Comparison of ENCODE assay signal across 31 mouse cellular contexts in genomic region chr17:87345252-87345593, GRCm38 (mm10).
DNase-seq lines count a peak whose midpoint lies in the region; ATAC-seq and TF ChIP-seq lines count a peak whose summit lies in the region.
"Had no signal": no experiment of that assay in that cellular context is flagged by ENCODE, and none has a peak within 500 bp of the region (broad histone marks: within the 10 kb centered on the region; RNA-seq: fewer than 3 reads in every experiment).

No protein-coding gene starts in this region.

- H3K9me3 ChIP-seq in midbrain, postnatal 0 days (ENCODE audit: low read length): no peaks in the 10 kb centered on the region
- H3K9me3 ChIP-seq in midbrain, embryonic 11.5 days (ENCODE audit: control insufficient read depth, low read length): no peaks in the 10 kb centered on the region
- no peaks in the 10 kb centered on the region for H3K9me3 ChIP-seq in intestine, postnatal 0 days (ENCODE audit: control insufficient read depth)
- H3K9me3 ChIP-seq in neural tube, embryonic 15.5 days (replicated peaks): no peaks in the 10 kb centered on the region
- H3K9me3 ChIP-seq: forebrain, embryonic 13.5 days; limb, embryonic 13.5 days; lung, embryonic 15.5 days; midbrain, embryonic 12.5 days had no signal

- ATAC-seq in midbrain, postnatal 0 days (ENCODE audit: low FRiP score): 0 out of 2 replicates have a peak, but pooled peaks have one; percentile 12
- no peak for ATAC-seq in midbrain, embryonic 11.5 days (ENCODE audit: low FRiP score)
- ATAC-seq in activated CD4-positive, CD25-positive, alpha-beta regulatory T cell, adult 4 months: peak; percentile 11
- no peak for ATAC-seq in intestine, postnatal 0 days
- ATAC-seq in neural tube, embryonic 15.5 days (ENCODE audit: low FRiP score): no peak
- ATAC-seq: forebrain, embryonic 13.5 days; hindbrain, embryonic 16.5 days; intestine, embryonic 16.5 days; Patski had no signal

- no peak overlapping the region for H3K27ac ChIP-seq in midbrain, postnatal 0 days (ENCODE audit: low read depth, low read length)
- no peak overlapping the region for H3K27ac ChIP-seq in midbrain, embryonic 11.5 days (ENCODE audit: low read depth, low read length)
- no peak overlapping the region for H3K27ac ChIP-seq in intestine, postnatal 0 days (ENCODE audit: low read depth, low read length)
- no peak overlapping the region for H3K27ac ChIP-seq in neural tube, embryonic 15.5 days (replicated peaks)
- H3K27ac ChIP-seq: forebrain, embryonic 13.5 days; left cerebral cortex, adult 2 months; limb, embryonic 13.5 days; lung, embryonic 15.5 days; midbrain, embryonic 12.5 days had no signal

- WGBS in midbrain, postnatal 0 days: 45% methylated on average over 4 of the region's 4 CpGs
- WGBS in midbrain, embryonic 11.5 days: 63% methylated on average over 4 of the region's 4 CpGs
- 46% methylated on average over 4 of the region's 4 CpGs for WGBS in intestine, postnatal 0 days
- 65% methylated on average over 4 of the region's 4 CpGs for WGBS in neural tube, embryonic 15.5 days

- H3K9ac ChIP-seq in midbrain, postnatal 0 days (replicated peaks; ENCODE audit: low read length, poor library complexity, severe bottlenecking): no peak overlapping the region
- H3K9ac ChIP-seq in midbrain, embryonic 11.5 days (ENCODE audit: low read length): no peak overlapping the region
- no peak overlapping the region for H3K9ac ChIP-seq in intestine, postnatal 0 days (ENCODE audit: low read depth, low read length)
- H3K9ac ChIP-seq in neural tube, embryonic 15.5 days (replicated peaks): no peak overlapping the region
- H3K9ac ChIP-seq: forebrain, embryonic 13.5 days; heart, embryonic 12.5 days; limb, embryonic 13.5 days; lung, embryonic 15.5 days; midbrain, embryonic 12.5 days had no signal

- no peak overlapping the region for H3K4me2 ChIP-seq in midbrain, postnatal 0 days (ENCODE audit: low read depth, low read length, poor library complexity, severe bottlenecking)
- H3K4me2 ChIP-seq in midbrain, embryonic 11.5 days: no peak overlapping the region
- H3K4me2 ChIP-seq in intestine, postnatal 0 days (replicated peaks; ENCODE audit: low read depth): no peak overlapping the region
- H3K4me2 ChIP-seq in neural tube, embryonic 15.5 days: no peak overlapping the region
- H3K4me2 ChIP-seq: forebrain, embryonic 13.5 days; heart, embryonic 12.5 days; limb, embryonic 13.5 days; liver, embryonic 11.5 days; lung, embryonic 15.5 days; midbrain, embryonic 12.5 days had no signal

- no peaks in the 10 kb centered on the region for H3K27me3 ChIP-seq in midbrain, postnatal 0 days (ENCODE audit: insufficient read depth, low read length)
- no peaks in the 10 kb centered on the region for H3K27me3 ChIP-seq in midbrain, embryonic 11.5 days (ENCODE audit: control insufficient read depth, insufficient read depth, low read length)
- no peaks in the 10 kb centered on the region for H3K27me3 ChIP-seq in intestine, postnatal 0 days (replicated peaks; ENCODE audit: control insufficient read depth, insufficient read depth, low read length)
- no peaks in the 10 kb centered on the region for H3K27me3 ChIP-seq in neural tube, embryonic 15.5 days (replicated peaks)
- H3K27me3 ChIP-seq: CH12.LX; forebrain, embryonic 13.5 days; lung, embryonic 15.5 days; midbrain, embryonic 12.5 days; Patski had no signal

- H3K4me3 ChIP-seq in midbrain, postnatal 0 days (ENCODE audit: low read depth, low read length): no peak overlapping the region
- H3K4me3 ChIP-seq in midbrain, embryonic 11.5 days (ENCODE audit: low read depth, low read length): no peak overlapping the region
- no peak overlapping the region for H3K4me3 ChIP-seq in intestine, postnatal 0 days (ENCODE audit: low read depth, low read length)
- H3K4me3 ChIP-seq in neural tube, embryonic 15.5 days (replicated peaks): no peak overlapping the region
- H3K4me3 ChIP-seq: erythroblast, embryonic 14.5 days; forebrain, embryonic 13.5 days; heart, embryonic 12.5 days; left cerebral cortex, adult 2 months; limb, embryonic 13.5 days; lung, embryonic 15.5 days; midbrain, embryonic 12.5 days had no signal

- no peaks in the 10 kb centered on the region for H3K4me1 ChIP-seq in midbrain, postnatal 0 days (ENCODE audit: insufficient read depth, low read length)
- no peaks in the 10 kb centered on the region; the same call in 1 of the 2 replicates for H3K4me1 ChIP-seq in midbrain, embryonic 11.5 days (ENCODE audit: control insufficient read depth, insufficient read depth, low read length)
- H3K4me1 ChIP-seq in intestine, postnatal 0 days (replicated peaks; ENCODE audit: control insufficient read depth, insufficient read depth, low read length): peaks cover 4% of the 10 kb centered on the region; the same call in 1 of the 2 replicates
- H3K4me1 ChIP-seq in neural tube, embryonic 15.5 days: no peaks in the 10 kb centered on the region; the same call in 1 of the 2 replicates

- DNase-seq in midbrain, postnatal 0 days (ENCODE audit: low spot score): no peak
- no peak for DNase-seq in midbrain, embryonic 11.5 days (ENCODE audit: low spot score, missing footprints)
- peak; percentile 30 for DNase-seq in naive thymus-derived CD4-positive, alpha-beta T cell, adult 2 months (ENCODE audit: low read depth)
- DNase-seq in thymus, postnatal 25 days: peak; percentile 34
- DNase-seq in kidney, postnatal 14 days: no peak
- DNase-seq: adrenal gland, postnatal 14 days; cerebellum, adult 11 months; cerebellum, adult 9-10 months; embryo, embryonic 11 days; gastrocnemius, postnatal 36 days; heart, adult 18-20 months; heart, postnatal 4 days; kidney, postnatal 25 days; retina, postnatal 1 day; right cerebral cortex, postnatal 25 days; spleen, adult 18-20 months had no signal

- TF ChIP-seq CTCF in midbrain, postnatal 0 days (IDR thresholded peaks at IDR 0.05): no peak
- no peak for TF ChIP-seq CTCF in intestine, postnatal 0 days (IDR thresholded peaks at IDR 0.05; ENCODE audit: low read depth)

- H3K36me3 ChIP-seq in midbrain, postnatal 0 days (ENCODE audit: insufficient read depth, low read length): no peaks in the 10 kb centered on the region
- no peaks in the 10 kb centered on the region for H3K36me3 ChIP-seq in midbrain, embryonic 11.5 days (ENCODE audit: control insufficient read depth, insufficient read depth, low read length)
- H3K36me3 ChIP-seq in intestine, postnatal 0 days (ENCODE audit: control insufficient read depth, insufficient read depth): peaks cover 55% of the 10 kb centered on the region
- no peaks in the 10 kb centered on the region for H3K36me3 ChIP-seq in neural tube, embryonic 15.5 days
- H3K36me3 ChIP-seq: heart, embryonic 12.5 days; limb, embryonic 13.5 days; lung, embryonic 15.5 days; midbrain, embryonic 12.5 days had no signal

Comparison
In these comparisons a context has a peak if more than half of its experiments do, and no peak if none do; other contexts are left out.
1. ATAC-seq: peak in midbrain, postnatal 0 days (single experiment) and activated CD4-positive, CD25-positive, alpha-beta regulatory T cell, adult 4 months (single experiment); none in midbrain, embryonic 11.5 days (single experiment), intestine, postnatal 0 days (single experiment) and neural tube, embryonic 15.5 days (single experiment).
2. DNase-seq: peak in naive thymus-derived CD4-positive, alpha-beta T cell, adult 2 months (single experiment) and thymus, postnatal 25 days (single experiment); none in midbrain, postnatal 0 days (single experiment), midbrain, embryonic 11.5 days (single experiment) and kidney, postnatal 14 days (single experiment).